Mouse (Mus musculus): ENCODE measurements around the gene 1700018B08Rik. TPM values are rescaled to one million over a fixed set of nuclear protein-coding genes. Genes with fewer than 3 reads are reported as not detected.
A peak's percentile ranks its signal among the peaks of the same experiment; 100 is the strongest.

Gene 1700018B08Rik
- polyA plus RNA-seq, 1 experiment from 2014 or later, result not detected

DNA sequence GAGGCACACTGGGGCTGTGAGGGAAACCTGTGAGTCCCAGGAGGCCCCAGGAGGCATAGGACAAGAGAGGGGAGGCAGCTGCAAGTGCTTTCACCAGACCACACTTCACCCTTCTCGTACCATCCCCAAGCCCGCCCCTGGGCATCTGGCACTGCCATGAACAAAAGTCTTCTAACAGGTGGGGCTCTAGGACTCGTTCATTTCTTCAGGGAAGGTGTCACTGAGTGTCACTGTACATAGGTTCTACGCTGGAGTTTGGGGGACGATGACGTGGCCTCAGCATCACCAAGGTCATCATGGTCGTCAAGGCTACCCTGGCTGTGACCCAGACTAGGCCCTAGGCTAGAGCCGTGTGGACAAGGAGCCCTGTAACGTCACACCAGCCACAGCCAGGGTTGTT lies 16.4 kb downstream of the 1700018B08Rik start:
- Histone ChIP-seq H3K36me3 (no peaks in the 10 kb centered on the region), H3K27me3 (ENCODE audit: insufficient read depth, poor library complexity, severe bottlenecking) (peaks cover 29% of the 10 kb centered on the region), H3K9me3 (no peaks in the 10 kb centered on the region), H3K4me1 (peaks cover 9% of the 10 kb centered on the region; the same call in 1 of the 2 replicates), H3K27ac (no peak overlapping the region), H3K4me3 (no peak overlapping the region)
- no peak for DNase-seq (ENCODE audit: low spot score)
- 87% methylated on average over 9 of the region's 9 CpGs for WGBS

DNA sequence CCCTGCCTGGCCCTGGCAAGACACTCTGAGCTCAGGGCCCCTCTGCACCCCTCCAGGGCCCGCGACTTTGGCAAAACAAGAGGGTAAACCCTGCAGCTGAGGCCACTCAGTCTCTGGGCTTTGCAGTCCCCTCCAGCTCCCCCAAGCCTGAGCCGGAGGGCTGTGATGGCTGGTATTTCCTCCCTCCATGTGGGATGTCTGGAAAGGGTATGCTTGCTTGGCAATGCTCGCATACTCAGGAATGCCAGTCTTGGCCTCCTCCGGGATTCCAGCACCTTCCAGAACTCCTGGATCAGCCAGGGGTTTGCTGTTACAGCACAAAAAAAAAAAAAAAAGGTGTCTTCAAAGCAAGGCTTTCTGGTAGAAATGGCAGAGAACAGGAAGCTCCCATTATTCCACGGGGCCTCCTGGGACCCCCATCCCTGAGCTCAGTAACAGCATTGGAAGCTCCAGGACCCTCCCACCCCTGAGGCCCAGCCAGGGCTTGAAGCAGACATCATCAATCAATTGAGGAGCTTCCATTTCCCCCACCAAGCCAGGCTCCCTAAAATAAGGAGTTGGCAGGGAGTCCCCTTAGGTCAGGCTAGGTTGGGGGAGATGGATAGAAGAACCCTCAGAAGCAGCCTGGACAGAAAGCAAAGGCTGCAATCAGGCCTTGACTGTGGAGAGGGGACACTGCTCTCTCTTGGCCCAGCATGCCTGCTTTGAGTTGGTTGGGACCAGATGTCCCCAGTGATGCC lies 17.1 kb downstream of the 1700018B08Rik start:
- 66% methylated on average over 6 of the region's 6 CpGs for WGBS
- H3K4me3 ChIP-seq, result no peak overlapping the region
- no peak for DNase-seq (ENCODE audit: low spot score)

DNA sequence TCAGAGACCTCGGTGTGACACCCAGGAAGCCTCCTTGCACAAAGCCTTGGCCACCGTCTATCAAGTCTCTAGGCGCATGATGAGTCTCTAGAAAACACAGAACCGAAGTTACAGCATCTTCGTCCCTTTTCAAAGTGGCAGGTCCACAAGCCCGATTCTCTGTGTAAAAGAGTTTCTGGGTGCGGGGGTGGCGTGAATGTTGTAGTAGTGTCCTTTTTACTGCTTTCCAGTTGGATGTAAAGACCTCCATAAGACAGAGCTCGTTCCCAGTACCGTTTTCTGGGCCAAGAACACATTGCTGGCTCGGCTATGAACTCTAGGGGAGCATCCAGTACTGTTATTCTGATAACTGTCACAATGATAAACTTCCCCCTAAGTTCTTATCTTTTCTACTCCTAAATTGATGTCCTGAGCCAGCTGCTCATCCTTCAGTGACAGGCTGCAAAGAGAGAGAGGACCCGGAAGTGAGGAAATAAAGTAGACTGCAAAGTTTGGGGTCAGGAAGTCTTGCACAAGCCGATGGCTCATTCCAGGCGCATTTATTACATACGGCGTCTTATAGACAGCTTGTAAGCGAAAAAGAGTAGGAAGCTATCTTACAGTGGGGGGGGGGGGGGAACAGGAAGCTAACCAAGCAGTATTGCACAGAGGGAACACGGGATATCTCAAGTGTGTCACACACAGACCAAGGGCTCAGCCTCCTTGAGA lies 18.9 kb downstream of the 1700018B08Rik start:
- no peak overlapping the region for H3K27ac ChIP-seq
- H3K36me3 ChIP-seq, result no peaks in the 10 kb centered on the region
- no peak for DNase-seq (ENCODE audit: low spot score)
- peaks cover 18% of the 10 kb centered on the region for H3K27me3 ChIP-seq (ENCODE audit: insufficient read depth, poor library complexity, severe bottlenecking)
- WGBS, result 77% methylated on average over 18 of the region's 18 CpGs
- H3K4me3 ChIP-seq, result no peak overlapping the region
- no peaks in the 10 kb centered on the region for H3K9me3 ChIP-seq
- H3K4me1 ChIP-seq, result peaks cover 7% of the 10 kb centered on the region; the same call in 1 of the 2 replicates

More for the DNA sequence above, 17.1 kb downstream of the 1700018B08Rik start:
- H3K27ac ChIP-seq, result 0 out of 2 replicates have a peak overlapping the region, but pooled peaks have one; percentile 48
- H3K4me1 ChIP-seq, result peaks cover 9% of the 10 kb centered on the region; the same call in 1 of the 2 replicates
- no peaks in the 10 kb centered on the region for H3K9me3 ChIP-seq
- H3K27me3 ChIP-seq (ENCODE audit: insufficient read depth, poor library complexity, severe bottlenecking), result peaks cover 29% of the 10 kb centered on the region
- H3K36me3 ChIP-seq, result no peaks in the 10 kb centered on the region

DNA sequence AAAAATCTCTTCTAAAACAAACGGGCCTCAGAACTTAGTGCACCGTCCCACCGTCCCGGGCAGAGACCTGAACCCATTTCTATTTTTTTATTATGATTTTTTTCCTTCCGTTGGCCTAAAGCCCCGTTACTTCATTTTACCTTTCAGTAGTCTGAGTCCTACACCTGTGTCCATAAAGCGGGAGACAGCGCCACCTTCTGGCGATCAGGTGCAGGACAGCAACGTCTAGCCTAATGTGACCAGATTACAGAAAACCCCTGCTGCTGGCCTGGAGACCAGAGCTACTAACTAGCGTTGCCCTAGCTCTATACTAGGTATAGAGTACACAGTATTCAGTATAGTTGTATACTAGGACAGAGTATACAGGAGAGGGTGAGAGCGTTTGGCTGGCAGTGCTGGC lies 30.7 kb downstream of the 1700018B08Rik start:
- Histone ChIP-seq H3K36me3 (no peaks in the 10 kb centered on the region), H3K4me3 (no peak overlapping the region), H3K4me1 (0 out of 2 replicates have a peak, but pooled peaks cover 3% of the 10 kb centered on the region), H3K27ac (no peak overlapping the region), H3K9me3 (no peaks in the 10 kb centered on the region), H3K27me3 (ENCODE audit: insufficient read depth, poor library complexity, severe bottlenecking) (peaks cover 40% of the 10 kb centered on the region)
- 8% methylated on average over 12 of the region's 12 CpGs for WGBS
- DNase-seq (ENCODE audit: low spot score), result peak; percentile 87

DNA sequence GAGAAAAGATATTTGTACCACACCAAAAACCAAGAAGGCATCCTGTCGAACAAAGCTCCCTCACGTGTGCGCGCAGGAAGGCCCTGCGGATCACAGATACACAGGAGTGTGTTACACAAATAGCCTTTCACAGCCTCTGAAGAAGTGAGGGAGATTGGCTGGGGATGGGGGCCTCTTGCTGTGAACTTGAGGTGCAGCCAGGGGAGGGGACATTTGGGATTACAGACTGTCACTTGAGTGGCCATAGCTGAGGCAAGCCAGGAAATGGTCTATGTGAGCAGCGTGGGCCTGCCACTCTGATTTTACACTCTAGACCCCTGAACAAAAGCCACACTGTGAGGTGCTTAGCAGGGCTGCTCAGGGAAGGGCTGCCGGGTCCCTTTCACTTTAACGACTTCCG lies 32.4 kb downstream of the 1700018B08Rik start:
- H3K27ac ChIP-seq, result no peak overlapping the region
- H3K4me3 ChIP-seq, result no peak overlapping the region
- H3K27me3 ChIP-seq (ENCODE audit: insufficient read depth, poor library complexity, severe bottlenecking), result peaks cover 46% of the 10 kb centered on the region
- no peak for DNase-seq (ENCODE audit: low spot score)
- H3K4me1 ChIP-seq, result 0 out of 2 replicates have a peak, but pooled peaks cover 3% of the 10 kb centered on the region
- H3K36me3 ChIP-seq, result no peaks in the 10 kb centered on the region
- WGBS, result 56% methylated on average over 9 of the region's 9 CpGs
- no peaks in the 10 kb centered on the region for H3K9me3 ChIP-seq

DNA sequence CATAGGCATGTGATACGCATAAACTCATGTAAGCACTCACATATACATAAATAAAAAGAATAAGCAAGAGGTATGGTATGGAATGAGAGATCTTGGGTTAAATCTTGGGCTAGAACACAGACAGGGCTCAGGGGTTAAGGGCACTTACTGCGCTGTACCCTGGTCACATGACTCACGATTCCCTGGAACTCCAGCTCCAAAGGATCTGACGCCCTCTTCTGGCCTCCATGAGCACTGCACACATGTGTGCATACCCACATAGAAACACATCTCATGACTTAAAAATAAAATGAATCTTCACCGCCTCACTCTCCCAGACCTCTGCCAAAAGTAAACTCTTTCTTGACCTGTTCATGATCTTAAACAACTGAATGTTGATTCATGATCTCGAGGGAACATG lies 46.5 kb downstream of the 1700018B08Rik start:
- DNase-seq (ENCODE audit: low spot score), result no peak
- Histone ChIP-seq H3K27ac (no peak overlapping the region), H3K9me3 (no peaks in the 10 kb centered on the region), H3K27me3 (ENCODE audit: insufficient read depth, poor library complexity, severe bottlenecking) (peaks cover 34% of the 10 kb centered on the region), H3K36me3 (no peaks in the 10 kb centered on the region), H3K4me1 (peaks cover 15% of the 10 kb centered on the region), H3K4me3 (no peak overlapping the region)
- 84% methylated on average over 6 of the region's 6 CpGs for WGBS

DNA sequence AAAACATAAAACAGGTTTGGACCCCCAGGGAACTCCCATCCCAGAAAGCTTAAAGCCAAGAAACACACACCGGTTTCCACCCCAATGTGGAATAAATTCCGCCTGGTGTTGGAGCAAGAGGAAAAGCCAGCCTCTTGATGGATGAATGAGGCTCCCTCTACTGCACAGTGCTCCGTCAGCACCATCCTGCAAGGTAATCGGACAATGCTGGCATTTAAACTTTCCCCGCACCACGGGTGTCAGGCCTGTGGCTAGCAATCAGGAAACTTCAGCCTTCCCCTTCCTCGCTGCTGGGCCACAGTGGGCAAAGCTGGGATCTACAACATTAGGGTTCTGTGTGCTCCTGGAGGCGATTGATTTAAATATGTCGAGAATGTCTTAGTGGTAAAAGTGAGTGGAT lies 52.5 kb downstream of the 1700018B08Rik start:
- H3K36me3 ChIP-seq, result no peaks in the 10 kb centered on the region
- no peak overlapping the region for H3K4me3 ChIP-seq
- H3K27ac ChIP-seq, result no peak overlapping the region
- H3K4me1 ChIP-seq, result peaks cover 13% of the 10 kb centered on the region
- peaks cover 19% of the 10 kb centered on the region for H3K27me3 ChIP-seq (ENCODE audit: insufficient read depth, poor library complexity, severe bottlenecking)
- H3K9me3 ChIP-seq, result no peaks in the 10 kb centered on the region
- WGBS, result 50% methylated on average over 9 of the region's 9 CpGs
- DNase-seq (ENCODE audit: low spot score), result no peak

DNA sequence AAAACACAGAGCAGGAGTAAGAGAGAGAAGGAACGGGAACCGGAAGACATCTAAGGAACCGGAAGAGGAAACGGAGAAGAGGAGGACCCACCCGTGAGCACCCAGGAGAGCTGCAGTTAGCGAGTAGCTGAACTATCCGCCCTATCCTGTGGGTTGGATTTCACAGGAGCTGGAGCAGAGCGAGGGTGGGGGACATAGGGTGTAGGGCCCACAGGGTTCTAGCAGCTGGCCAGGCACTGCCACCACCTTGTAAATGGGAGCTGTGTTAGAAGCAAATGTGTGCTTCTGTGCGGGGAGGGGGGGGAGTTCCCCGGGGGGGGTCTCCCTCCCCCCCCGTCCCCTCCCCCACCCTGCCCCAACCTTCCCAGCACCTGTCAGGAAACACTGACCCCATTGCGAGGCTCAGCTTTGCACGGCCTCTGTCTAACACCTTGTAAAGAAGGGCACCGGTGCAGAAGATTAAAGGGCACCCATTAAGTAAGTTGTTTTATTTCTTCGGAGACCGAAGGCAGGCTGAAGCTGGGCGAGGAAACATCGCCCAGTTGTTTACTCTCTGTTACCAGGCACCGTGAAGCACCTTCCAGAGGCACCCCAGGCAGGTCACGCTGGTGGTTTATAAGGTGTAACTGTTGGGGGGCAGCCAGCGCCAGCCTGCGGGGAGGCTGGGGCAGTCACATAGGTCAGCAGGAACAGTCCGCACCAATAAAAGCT lies 59.9 kb downstream of the 1700018B08Rik start:
- WGBS, result 62% methylated on average over 23 of the region's 23 CpGs
- Histone ChIP-seq H3K4me1 (peaks cover 28% of the 10 kb centered on the region), H3K27me3 (ENCODE audit: insufficient read depth, poor library complexity, severe bottlenecking) (peaks cover 8% of the 10 kb centered on the region; the same call in 1 of the 2 replicates), H3K4me3 (0 out of 2 replicates have a peak overlapping the region, but pooled peaks have one; percentile 8), H3K27ac (no peak overlapping the region), H3K9me3 (no peaks in the 10 kb centered on the region), H3K36me3 (no peaks in the 10 kb centered on the region)
- no peak for DNase-seq (ENCODE audit: low spot score)

Other genes starting within 250 kb of the 1700018B08Rik start
- 10.9 and 17.0 TPM in 2 replicates for gene Fbxo31, start 34.5 kb upstream of the 1700018B08Rik start, polyA plus RNA-seq (2016; fragmentation: Nextera tagmentation; extraction: Ambion mirVana)
- 167 and 170 TPM in 2 replicates for gene Map1lc3b, start 46.0 kb upstream of the 1700018B08Rik start, polyA plus RNA-seq (2016; fragmentation: Nextera tagmentation; extraction: Ambion mirVana)
- gene Zcchc14, start 108.6 kb upstream of the 1700018B08Rik start, polyA plus RNA-seq (2016; fragmentation: Nextera tagmentation; extraction: Ambion mirVana), result 7.8 and 10.9 TPM in 2 replicates
- 0.74 and 1.4 TPM in 2 replicates for gene Jph3, start 185.3 kb upstream of the 1700018B08Rik start, polyA plus RNA-seq (2016; fragmentation: Nextera tagmentation; extraction: Ambion mirVana)